Mouse (Mus musculus): Measurements from ENCODE around the gene Vdac1.
A peak's percentile ranks its signal among the peaks of the same experiment; 100 is the strongest.
"Not testable (repeated sequence)": the region's sequence is repeated elsewhere in the genome, so short reads cannot be mapped to it uniquely, and the experiment has no call there.

Vdac1 gene

GRCm38 (mm10) chr11:52377579-52377978 is 16.9 kb downstream of the Vdac1 start:
- DNase-seq, result no peak

GRCm38 (mm10) chr11:52379241-52379640 is 18.6 kb downstream of the Vdac1 start:
- DNase-seq, result no peak

GRCm38 (mm10) chr11:52383741-52384140 is 23.1 kb downstream of the Vdac1 start:
- DNase-seq, result no peak

GRCm38 (mm10) chr11:52384667-52385066 is 24.0 kb downstream of the Vdac1 start:
- DNase-seq, result no peak

- DNase-seq, result no peak
These were observed 26.2 kb downstream of the Vdac1 start for GRCm38 (mm10) chr11:52386892-52387291.

DNA sequence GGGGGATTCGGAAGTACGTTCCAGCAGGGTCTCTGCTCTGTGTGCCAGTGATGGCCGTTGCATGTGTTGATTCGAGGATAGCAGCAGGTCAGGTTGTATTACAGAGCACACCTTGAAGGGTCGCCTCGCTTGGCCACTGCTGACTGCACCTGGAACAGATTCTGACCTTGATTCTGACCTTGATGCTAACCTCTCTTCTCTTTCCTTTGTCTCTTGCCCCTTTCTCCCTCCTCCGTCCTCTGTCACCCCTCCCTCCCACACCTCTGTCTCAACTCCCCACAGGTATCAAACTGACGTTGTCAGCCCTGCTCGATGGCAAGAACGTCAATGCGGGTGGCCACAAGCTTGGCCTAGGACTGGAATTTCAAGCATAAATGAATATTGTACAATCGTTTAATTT is 27.5 kb downstream of the Vdac1 start:
- DNase-seq, result no peak

DNA sequence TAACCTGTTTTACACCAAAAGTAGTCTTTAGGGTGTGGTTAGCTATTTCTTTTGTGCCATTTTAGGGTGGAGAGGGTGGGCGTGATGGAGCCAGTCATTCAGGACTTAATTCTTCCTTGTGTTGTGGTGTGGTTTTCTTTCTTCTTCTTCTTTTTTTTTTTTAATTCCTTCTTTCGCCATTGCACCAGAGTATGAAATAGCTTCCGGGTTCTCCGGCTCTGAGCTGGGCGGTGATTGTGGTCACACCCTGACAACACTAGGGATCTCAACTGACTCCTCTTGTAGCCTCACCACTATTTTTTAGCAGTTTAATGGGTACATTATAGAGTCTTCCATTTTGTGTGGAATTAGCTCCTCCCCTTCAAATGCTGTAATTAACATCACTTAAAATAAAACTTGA is 28.3 kb downstream of the Vdac1 start:
- DNase-seq, result not testable (repeated sequence)

GRCm38 (mm10) chr11:52389933-52390332 is 29.3 kb downstream of the Vdac1 start:
- DNase-seq, result no peak

GRCm38 (mm10) chr11:52394494-52394893 is 33.8 kb downstream of the Vdac1 start:
- DNase-seq, result no peak

DNA sequence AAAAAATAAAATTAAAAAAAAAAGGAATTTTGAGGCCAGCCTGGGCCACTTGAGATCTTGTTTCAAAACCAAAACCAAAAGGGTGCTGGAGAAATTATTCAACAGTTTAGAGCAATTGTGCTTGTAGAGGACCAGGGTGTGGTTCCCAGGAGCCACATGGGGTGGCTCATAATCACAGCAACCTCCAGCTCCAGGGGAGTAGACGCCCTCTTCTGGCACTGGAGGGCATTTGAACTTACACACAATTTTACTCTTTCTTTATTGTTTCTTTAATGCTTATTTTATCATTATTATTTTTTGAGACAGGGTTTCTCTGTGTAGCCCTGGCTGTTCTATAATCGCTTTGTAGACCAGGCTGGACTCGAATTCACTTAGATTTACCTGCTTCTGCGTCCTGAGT is 34.7 kb downstream of the Vdac1 start:
- no peak for DNase-seq

- peak; percentile 84 to 88 for DNase-seq
These were observed 35.4 kb downstream of the Vdac1 start, which contains the start of gene 9530068E07Rik for GRCm38 (mm10) chr11:52395940-52396596. 9530068E07Rik (plus strand) TSS chr11:52396428.

GRCm38 (mm10) chr11:52396597-52397188 is 36.0 kb downstream of the Vdac1 start:
- DNase-seq, result no peak

- DNase-seq, result no peak
These were observed 36.8 kb downstream of the Vdac1 start for GRCm38 (mm10) chr11:52397385-52397987.

- DNase-seq, result no peak
These were observed 40.8 kb downstream of the Vdac1 start for GRCm38 (mm10) chr11:52401476-52401875.

DNA sequence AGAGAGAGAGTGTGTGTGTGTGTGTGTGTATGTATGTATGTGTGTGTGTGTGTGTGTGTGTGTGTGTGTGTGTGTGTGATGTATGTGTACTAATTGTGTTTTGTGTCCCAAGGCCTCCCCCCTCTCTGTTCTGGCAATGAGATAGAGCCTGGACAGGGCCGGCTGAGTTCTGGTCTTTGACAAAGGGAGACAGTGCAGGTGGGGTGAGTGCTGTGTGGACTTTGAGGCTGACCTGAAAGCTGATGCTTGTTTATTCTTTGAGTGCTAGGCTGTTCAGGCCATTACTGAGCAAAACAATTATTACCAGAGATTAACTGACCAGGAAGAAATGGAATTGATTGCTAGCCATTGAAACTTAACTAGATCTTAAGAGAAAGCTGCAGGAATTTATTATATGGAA is 41.9 kb downstream of the Vdac1 start:
- DNase-seq, result no peak

DNA sequence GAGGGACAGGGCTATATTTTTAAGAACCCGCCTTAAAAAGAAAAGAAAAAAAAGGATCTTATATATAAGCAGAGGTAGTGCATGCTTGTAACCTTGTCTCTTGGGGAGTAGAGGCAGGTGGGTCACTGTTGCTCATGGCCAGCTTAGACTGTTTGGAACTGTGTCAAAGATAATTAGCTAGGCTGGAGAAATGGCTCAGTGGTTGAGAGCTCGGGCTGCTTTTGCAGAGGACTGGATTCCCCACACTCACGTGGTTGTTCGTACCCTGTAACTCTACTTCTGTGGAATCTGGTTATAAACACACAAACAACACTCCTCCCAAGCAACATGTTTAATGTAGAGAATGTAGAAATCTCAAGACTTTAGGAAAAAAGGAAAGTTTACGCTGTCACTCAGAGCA is 43.5 kb downstream of the Vdac1 start:
- no peak for DNase-seq

DNA sequence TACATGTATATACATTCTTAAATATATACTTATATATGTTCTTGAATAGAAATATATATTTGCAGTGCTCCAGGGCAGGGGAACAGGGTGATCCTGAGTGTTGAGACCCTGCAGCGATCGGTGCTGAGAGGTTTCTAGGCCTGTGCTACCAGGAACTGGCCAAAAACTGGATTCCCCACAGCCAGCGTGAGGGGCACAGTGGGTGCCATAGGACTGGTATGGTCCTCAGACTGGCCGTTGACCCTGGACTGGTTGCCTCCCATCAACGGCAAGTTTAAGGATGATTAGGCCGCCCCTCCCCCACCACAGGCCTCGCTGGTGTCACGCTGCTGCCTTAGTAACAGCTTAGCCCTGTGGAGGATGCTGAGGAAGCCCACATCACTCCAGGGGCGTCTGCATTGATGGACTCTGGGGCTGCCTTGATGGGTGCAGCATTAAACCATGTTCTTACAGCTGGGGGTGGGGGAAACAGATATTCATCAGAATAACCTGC is 44.6 kb downstream of the Vdac1 start:
- no peak for DNase-seq

DNA sequence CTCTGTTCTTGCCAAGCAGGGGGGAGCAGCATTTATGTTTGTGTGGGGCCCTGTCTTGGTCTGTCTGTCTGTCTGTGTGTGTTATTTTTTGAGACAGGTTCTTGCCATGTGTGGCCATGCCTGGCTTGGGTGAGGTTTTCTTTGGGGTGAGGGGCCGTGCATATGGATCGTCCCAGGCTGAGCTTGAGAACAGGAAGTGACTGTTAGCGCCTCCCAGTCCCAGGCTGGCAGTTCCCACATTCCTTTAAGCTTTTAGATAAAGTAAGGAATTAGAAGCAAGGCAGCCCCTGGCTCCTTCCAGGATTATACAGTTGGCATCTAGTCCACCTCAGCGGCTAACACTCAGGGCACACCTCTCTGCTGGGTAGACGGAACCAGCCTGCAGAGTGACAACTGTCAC is 48.7 kb downstream of the Vdac1 start:
- DNase-seq, result no peak

- no peak for DNase-seq
These were observed 57.7 kb downstream of the Vdac1 start for GRCm38 (mm10) chr11:52418358-52418757.

GRCm38 (mm10) chr11:52419246-52419645 is 58.6 kb downstream of the Vdac1 start:
- DNase-seq, result no peak

- DNase-seq, result no peak
These were observed 59.2 kb downstream of the Vdac1 start for GRCm38 (mm10) chr11:52419861-52420260.

- DNase-seq, result no peak
These were observed 59.8 kb downstream of the Vdac1 start for GRCm38 (mm10) chr11:52420296-52421052.

GRCm38 (mm10) chr11:52421053-52421778 is 60.6 kb downstream of the Vdac1 start:
- DNase-seq, result peak in 1 of 2 experiments; percentile 46
